Mouse (Mus musculus): Measurements from ENCODE around the gene Filip1. TPM values are rescaled to one million over a fixed set of nuclear protein-coding genes. Genes with fewer than 3 reads are reported as not detected.
"Not testable (repeated sequence)": the region's sequence is repeated elsewhere in the genome, so short reads cannot be mapped to it uniquely, and the experiment has no call there.

Gene Filip1
- polyA plus RNA-seq, 1 experiment from 2014 or later, result 1.5 TPM

GRCm38 (mm10) chr9:80026581-80027021, 13.9 kb upstream of the Filip1 start:
- no peak overlapping the region for H3K27ac ChIP-seq (replicated peaks; ENCODE audit: low read depth, low read length)
- no peaks in the 10 kb centered on the region for H3K9me3 ChIP-seq (ENCODE audit: control insufficient read depth, low read length)
- H3K4me3 ChIP-seq (ENCODE audit: low read depth, low read length), result no peak overlapping the region
- ATAC-seq (ENCODE audit: insufficient number of reproducible peaks, low FRiP score, low TSS enrichment, low read depth), result no peak
- no peaks in the 10 kb centered on the region for H3K4me1 ChIP-seq (ENCODE audit: control insufficient read depth, insufficient read depth, low read length)
- H3K4me2 ChIP-seq (ENCODE audit: low read depth, severe bottlenecking), result no peak overlapping the region
- no peaks in the 10 kb centered on the region for H3K36me3 ChIP-seq (ENCODE audit: control insufficient read depth, insufficient read depth, low read length)
- no peak overlapping the region for H3K9ac ChIP-seq (ENCODE audit: low read length)
- DNase-seq (ENCODE audit: low spot score), result no peak
- H3K27me3 ChIP-seq (ENCODE audit: control insufficient read depth, insufficient read depth, low read length), result no peaks in the 10 kb centered on the region
- 82% methylated on average over 6 of the region's 6 CpGs for WGBS

GRCm38 (mm10) chr9:80026017-80026416, 13.4 kb upstream of the Filip1 start:
- no peak overlapping the region for H3K4me2 ChIP-seq (ENCODE audit: low read depth, severe bottlenecking)
- H3K27ac ChIP-seq (replicated peaks; ENCODE audit: low read depth, low read length), result no peak overlapping the region
- DNase-seq (ENCODE audit: low spot score), result peak; percentile 75
- H3K36me3 ChIP-seq (ENCODE audit: control insufficient read depth, insufficient read depth, low read length), result no peaks in the 10 kb centered on the region
- H3K9me3 ChIP-seq (ENCODE audit: control insufficient read depth, low read length), result no peaks in the 10 kb centered on the region
- no peaks in the 10 kb centered on the region for H3K27me3 ChIP-seq (ENCODE audit: control insufficient read depth, insufficient read depth, low read length)
- H3K9ac ChIP-seq (ENCODE audit: low read length), result no peak overlapping the region
- ATAC-seq (ENCODE audit: insufficient number of reproducible peaks, low FRiP score, low TSS enrichment, low read depth), result no peak
- H3K4me3 ChIP-seq (ENCODE audit: low read depth, low read length), result no peak overlapping the region
- no peaks in the 10 kb centered on the region for H3K4me1 ChIP-seq (ENCODE audit: control insufficient read depth, insufficient read depth, low read length)
- WGBS, result 1% methylated on average over 2 of the region's 2 CpGs

- H3K27ac ChIP-seq (replicated peaks; ENCODE audit: low read depth, low read length); H3K9ac ChIP-seq (ENCODE audit: low read length); H3K4me2 ChIP-seq (ENCODE audit: low read depth, severe bottlenecking); H3K4me3 ChIP-seq (ENCODE audit: low read depth, low read length); DNase-seq (ENCODE audit: low spot score); H3K36me3 ChIP-seq (ENCODE audit: control insufficient read depth, insufficient read depth, low read length); H3K4me1 ChIP-seq (ENCODE audit: control insufficient read depth, insufficient read depth, low read length); H3K9me3 ChIP-seq (ENCODE audit: control insufficient read depth, low read length); H3K27me3 ChIP-seq (ENCODE audit: control insufficient read depth, insufficient read depth, low read length); ATAC-seq (ENCODE audit: insufficient number of reproducible peaks, low FRiP score, low TSS enrichment, low read depth): not testable (repeated sequence)
- 91% methylated on average over 5 of the region's 5 CpGs for WGBS
Observed at GRCm38 (mm10) chr9:80025347-80025746, 12.7 kb upstream of the Filip1 start.

GRCm38 (mm10) chr9:80022821-80023220, 10.2 kb upstream of the Filip1 start:
- no peak for DNase-seq (ENCODE audit: low spot score)
- H3K9me3 ChIP-seq (ENCODE audit: control insufficient read depth, low read length), result no peaks in the 10 kb centered on the region
- 71% methylated on average over 8 of the region's 8 CpGs for WGBS
- no peak overlapping the region for H3K4me3 ChIP-seq (ENCODE audit: low read depth, low read length)
- no peak overlapping the region for H3K4me2 ChIP-seq (ENCODE audit: low read depth, severe bottlenecking)
- no peaks in the 10 kb centered on the region for H3K36me3 ChIP-seq (ENCODE audit: control insufficient read depth, insufficient read depth, low read length)
- no peak overlapping the region for H3K27ac ChIP-seq (replicated peaks; ENCODE audit: low read depth, low read length)
- H3K4me1 ChIP-seq (ENCODE audit: control insufficient read depth, insufficient read depth, low read length), result no peaks in the 10 kb centered on the region
- ATAC-seq (ENCODE audit: insufficient number of reproducible peaks, low FRiP score, low TSS enrichment, low read depth), result no peak
- no peak overlapping the region for H3K9ac ChIP-seq (ENCODE audit: low read length)
- no peaks in the 10 kb centered on the region for H3K27me3 ChIP-seq (ENCODE audit: control insufficient read depth, insufficient read depth, low read length)

GRCm38 (mm10) chr9:80021648-80022047, 9.0 kb upstream of the Filip1 start:
- Histone ChIP-seq H3K4me2 (ENCODE audit: low read depth, severe bottlenecking) (no peak overlapping the region), H3K9me3 (ENCODE audit: control insufficient read depth, low read length) (no peaks in the 10 kb centered on the region), H3K4me3 (ENCODE audit: low read depth, low read length) (no peak overlapping the region), H3K9ac (ENCODE audit: low read length) (no peak overlapping the region), H3K27ac (replicated peaks; ENCODE audit: low read depth, low read length) (no peak overlapping the region), H3K27me3 (ENCODE audit: control insufficient read depth, insufficient read depth, low read length) (no peaks in the 10 kb centered on the region), H3K36me3 (ENCODE audit: control insufficient read depth, insufficient read depth, low read length) (no peaks in the 10 kb centered on the region), H3K4me1 (ENCODE audit: control insufficient read depth, insufficient read depth, low read length) (no peaks in the 10 kb centered on the region)
- WGBS, result 54% methylated on average over 1 of the region's 1 CpGs
- ATAC-seq (ENCODE audit: insufficient number of reproducible peaks, low FRiP score, low TSS enrichment, low read depth) (no peak), DNase-seq (ENCODE audit: low spot score) (no peak)

GRCm38 (mm10) chr9:80020429-80020828, 7.8 kb upstream of the Filip1 start:
- Histone ChIP-seq H3K9ac (ENCODE audit: low read length) (no peak overlapping the region), H3K9me3 (ENCODE audit: control insufficient read depth, low read length) (no peaks in the 10 kb centered on the region), H3K36me3 (ENCODE audit: control insufficient read depth, insufficient read depth, low read length) (no peaks in the 10 kb centered on the region), H3K4me1 (ENCODE audit: control insufficient read depth, insufficient read depth, low read length) (no peaks in the 10 kb centered on the region), H3K27ac (replicated peaks; ENCODE audit: low read depth, low read length) (no peak overlapping the region), H3K4me3 (ENCODE audit: low read depth, low read length) (no peak overlapping the region), H3K4me2 (ENCODE audit: low read depth, severe bottlenecking) (no peak overlapping the region), H3K27me3 (ENCODE audit: control insufficient read depth, insufficient read depth, low read length) (no peaks in the 10 kb centered on the region)
- no peak for DNase-seq (ENCODE audit: low spot score)
- ATAC-seq (ENCODE audit: insufficient number of reproducible peaks, low FRiP score, low TSS enrichment, low read depth), result no peak
- 56% methylated on average over 3 of the region's 3 CpGs for WGBS

- H3K36me3 ChIP-seq (ENCODE audit: control insufficient read depth, insufficient read depth, low read length), result no peaks in the 10 kb centered on the region
- H3K4me2 ChIP-seq (ENCODE audit: low read depth, severe bottlenecking), result no peak overlapping the region
- no peak overlapping the region for H3K4me3 ChIP-seq (ENCODE audit: low read depth, low read length)
- no peak overlapping the region for H3K27ac ChIP-seq (replicated peaks; ENCODE audit: low read depth, low read length)
- DNase-seq (ENCODE audit: low spot score) (peak; percentile 24), ATAC-seq (ENCODE audit: insufficient number of reproducible peaks, low FRiP score, low TSS enrichment, low read depth) (no peak)
- 71% methylated on average over 13 of the region's 13 CpGs for WGBS
- no peaks in the 10 kb centered on the region for H3K27me3 ChIP-seq (ENCODE audit: control insufficient read depth, insufficient read depth, low read length)
- H3K9me3 ChIP-seq (ENCODE audit: control insufficient read depth, low read length), result no peaks in the 10 kb centered on the region
- no peak overlapping the region for H3K9ac ChIP-seq (ENCODE audit: low read length)
- H3K4me1 ChIP-seq (ENCODE audit: control insufficient read depth, insufficient read depth, low read length), result no peaks in the 10 kb centered on the region
Observed at GRCm38 (mm10) chr9:80012016-80012415, 635 bp downstream of the Filip1 start.

- Histone ChIP-seq H3K9ac (ENCODE audit: low read length) (no peak overlapping the region), H3K4me1 (ENCODE audit: control insufficient read depth, insufficient read depth, low read length) (no peaks in the 10 kb centered on the region), H3K27me3 (ENCODE audit: control insufficient read depth, insufficient read depth, low read length) (no peaks in the 10 kb centered on the region), H3K9me3 (ENCODE audit: control insufficient read depth, low read length) (no peaks in the 10 kb centered on the region), H3K27ac (replicated peaks; ENCODE audit: low read depth, low read length) (no peak overlapping the region), H3K36me3 (ENCODE audit: control insufficient read depth, insufficient read depth, low read length) (no peaks in the 10 kb centered on the region), H3K4me3 (ENCODE audit: low read depth, low read length) (no peak overlapping the region), H3K4me2 (ENCODE audit: low read depth, severe bottlenecking) (no peak overlapping the region)
- 48% methylated on average over 14 of the region's 14 CpGs for WGBS
- ATAC-seq (ENCODE audit: insufficient number of reproducible peaks, low FRiP score, low TSS enrichment, low read depth) (no peak), DNase-seq (ENCODE audit: low spot score) (peak; percentile 89)
Observed at GRCm38 (mm10) chr9:80002394-80003188, 10.1 kb downstream of the Filip1 start.

GRCm38 (mm10) chr9:79997282-79997681, 15.4 kb downstream of the Filip1 start:
- ATAC-seq (ENCODE audit: insufficient number of reproducible peaks, low FRiP score, low TSS enrichment, low read depth) (no peak), DNase-seq (ENCODE audit: low spot score) (no peak)
- Histone ChIP-seq H3K4me2 (ENCODE audit: low read depth, severe bottlenecking) (no peak overlapping the region), H3K36me3 (ENCODE audit: control insufficient read depth, insufficient read depth, low read length) (no peaks in the 10 kb centered on the region), H3K9ac (ENCODE audit: low read length) (no peak overlapping the region), H3K4me1 (ENCODE audit: control insufficient read depth, insufficient read depth, low read length) (no peaks in the 10 kb centered on the region), H3K27ac (replicated peaks; ENCODE audit: low read depth, low read length) (no peak overlapping the region), H3K27me3 (ENCODE audit: control insufficient read depth, insufficient read depth, low read length) (no peaks in the 10 kb centered on the region), H3K9me3 (ENCODE audit: control insufficient read depth, low read length) (no peaks in the 10 kb centered on the region), H3K4me3 (ENCODE audit: low read depth, low read length) (no peak overlapping the region)
- 91% methylated on average over 6 of the region's 6 CpGs for WGBS
